Mouse (Mus musculus) MEL (cell line): ENCODE measurements around the gene Vars. TPM values are rescaled to one million over a fixed set of nuclear protein-coding genes. Genes with fewer than 3 reads are reported as not detected.

ENCODE experiments used
- DNase-seq: peaks from one replicate; pipeline ENCODE4 v3.0.0; 2011; ENCODE audit warnings: low read depth, low spot score
- H3K27ac ChIP-seq: 2 replicates; pipeline ENCODE4 v1.5.1; 2012; ENCODE audit warnings: low read depth, mild to moderate bottlenecking, control low read depth, low read length, moderate library complexity; ENCODE audit not compliant: control insufficient read depth
- H3K27me3 ChIP-seq, 2 experiments: fragments of 150-350 bp in 1 of 2; sonication (generic) in 1 of 2; 2 replicates each; pipeline ENCODE4 v1.6.1; 2012; ENCODE audit warnings: low read length in 2 of 2, mild to moderate bottlenecking in 2 of 2, improper control_type of control experiment in 1 of 2, moderate library complexity in 1 of 2; ENCODE audit not compliant: insufficient read depth in 2 of 2, control insufficient read depth in 1 of 2
- H3K36me3 ChIP-seq, 2 experiments: 2 replicates each; pipeline ENCODE4 v1.6.1; 2012 to 2014; ENCODE audit warnings: low read length in 2 of 2, improper control_type of control experiment in 1 of 2, inconsistent platforms in 1 of 2, mild to moderate bottlenecking in 1 of 2; ENCODE audit not compliant: insufficient read depth in 2 of 2, control insufficient read depth in 1 of 2
- H3K4me1 ChIP-seq, 2 experiments: fragments of 150-350 bp in 1 of 2; sonication (generic) in 1 of 2; 2 replicates each; pipeline ENCODE4 v1.6.1; 2012; ENCODE audit warnings: low read length in 2 of 2, improper control_type of control experiment in 1 of 2, mild to moderate bottlenecking in 1 of 2; ENCODE audit not compliant: insufficient read depth in 2 of 2, control insufficient read depth in 1 of 2
- H3K4me3 ChIP-seq, 2 experiments: fragments of 150-350 bp in 1 of 2; sonication (generic) in 1 of 2; 2 replicates each; pipeline ENCODE4 v1.5.1; 2012; ENCODE audit warnings: low read depth in 2 of 2, low read length in 2 of 2, mild to moderate bottlenecking in 2 of 2, moderate library complexity in 2 of 2, control low read depth in 1 of 2, improper control_type of control experiment in 1 of 2; ENCODE audit not compliant: control insufficient read depth in 1 of 2, insufficient read depth in 1 of 2
- H3K79me2 ChIP-seq: 2 replicates; pipeline ENCODE4 v1.6.1; 2012; ENCODE audit warnings: mild to moderate bottlenecking, low read length, moderate library complexity; ENCODE audit not compliant: control insufficient read depth, poor library complexity, insufficient read depth
- H3K9ac ChIP-seq: 2 replicates; pipeline ENCODE4 v1.6.1; 2012; ENCODE audit warnings: low read depth, mild to moderate bottlenecking, control low read depth, low read length, moderate library complexity; ENCODE audit not compliant: control insufficient read depth, poor library complexity, severe bottlenecking
- H3K9me3 ChIP-seq: fragments of 150-350 bp; sonication (generic); replicated peaks from 2 replicates; pipeline ENCODE4 v1.6.1; 2012; ENCODE audit warnings: mild to moderate bottlenecking, low read length, improper control_type of control experiment, moderate library complexity; ENCODE audit not compliant: insufficient read depth
- BHLHE40 ChIP-seq: IDR thresholded peaks from 2 replicates; pipeline ENCODE4 v1.6.1; 2012; ENCODE audit warnings: low read depth, mild to moderate bottlenecking, inconsistent platforms, low read length, improper control_type of control experiment, borderline replicate concordance
- CHD1 ChIP-seq: IDR thresholded peaks from 2 replicates; pipeline ENCODE4 v1.6.1; 2012; ENCODE audit warnings: low read depth, mild to moderate bottlenecking, inconsistent platforms, low read length, improper control_type of control experiment
- CHD2 ChIP-seq: IDR thresholded peaks from 2 replicates; pipeline ENCODE4 v1.6.1; 2011; ENCODE audit warnings: low read length, improper control_type of control experiment
- CTCF ChIP-seq, 3 experiments: IDR thresholded peaks in 2 of 3; conservative IDR thresholded peaks in 1 of 3; 2 replicates each; pipeline ENCODE4 v1.5.1; 2011 to 2012; ENCODE audit warnings: low read length in 3 of 3, low read depth in 2 of 3, mild to moderate bottlenecking in 2 of 3, improper control_type of control experiment in 1 of 3, inconsistent platforms in 1 of 3, mixed read lengths in 1 of 3, moderate library complexity in 1 of 3; ENCODE audit not compliant: control insufficient read depth in 1 of 3, insufficient read depth in 1 of 3, poor library complexity in 1 of 3, severe bottlenecking in 1 of 3
- E2F4 ChIP-seq: IDR thresholded peaks from 2 replicates; pipeline ENCODE4 v1.6.1; 2011; ENCODE audit warnings: low read depth, low read length, improper control_type of control experiment, borderline replicate concordance
- ETS1 ChIP-seq: IDR thresholded peaks from 2 replicates; pipeline ENCODE4 v1.6.1; 2012; ENCODE audit warnings: low read depth, mild to moderate bottlenecking, inconsistent platforms, low read length, improper control_type of control experiment, moderate library complexity
- GABPA ChIP-seq: IDR thresholded peaks from 2 replicates; pipeline ENCODE4 v1.6.1; 2012; ENCODE audit warnings: low read depth, mild to moderate bottlenecking, inconsistent platforms, low read length, improper control_type of control experiment, moderate library complexity
- HCFC1 ChIP-seq: IDR thresholded peaks from 2 replicates; pipeline ENCODE4 v1.6.1; 2012; ENCODE audit warnings: low read depth, mild to moderate bottlenecking, inconsistent platforms, low read length, improper control_type of control experiment, moderate library complexity
- KAT2A ChIP-seq: conservative IDR thresholded peaks from 2 replicates; pipeline ENCODE4 v1.6.1; 2012; ENCODE audit warnings: low read depth, low read length, improper control_type of control experiment, inconsistent platforms
- MAFK ChIP-seq: IDR thresholded peaks from 2 replicates; pipeline ENCODE4 v1.6.1; 2011; ENCODE audit warnings: low read depth, mild to moderate bottlenecking, low read length, improper control_type of control experiment, borderline replicate concordance
- MEF2A ChIP-seq: IDR thresholded peaks from 2 replicates; pipeline ENCODE4 v1.6.1; 2014; ENCODE audit warnings: low read depth, mild to moderate bottlenecking, inconsistent platforms, low read length, improper control_type of control experiment; ENCODE audit not compliant: poor library complexity, insufficient replicate concordance, severe bottlenecking; ENCODE audit errors: extremely low read depth
- MXI1 ChIP-seq: IDR thresholded peaks from 2 replicates; pipeline ENCODE4 v1.6.1; 2011; ENCODE audit warnings: mild to moderate bottlenecking, low read depth, low read length, improper control_type of control experiment
- MYB ChIP-seq: IDR thresholded peaks from 2 replicates; pipeline ENCODE4 v1.6.1; 2011; ENCODE audit warnings: mild to moderate bottlenecking, low read depth, low read length, improper control_type of control experiment
- MYC ChIP-seq: IDR thresholded peaks from 2 replicates; pipeline ENCODE4 v1.6.1; 2011; ENCODE audit warnings: low read depth, mild to moderate bottlenecking, low read length, improper control_type of control experiment, moderate library complexity
- NELFE ChIP-seq: IDR thresholded peaks from 2 replicates; pipeline ENCODE4 v1.6.1; 2011; ENCODE audit warnings: low read depth, low read length, improper control_type of control experiment
- NRF1 ChIP-seq: IDR thresholded peaks from 2 replicates; pipeline ENCODE4 v1.6.1; 2014; ENCODE audit warnings: low read depth, mild to moderate bottlenecking, inconsistent platforms, low read length, improper control_type of control experiment, moderate library complexity; ENCODE audit not compliant: poor library complexity, insufficient read depth, severe bottlenecking
- POLR2A ChIP-seq, 2 experiments: IDR thresholded peaks; 2 replicates each; pipeline ENCODE4 v1.6.1; 2011 to 2012; ENCODE audit warnings: low read length in 2 of 2, mild to moderate bottlenecking in 2 of 2, control low read depth in 1 of 2, improper control_type of control experiment in 1 of 2, low read depth in 1 of 2, moderate library complexity in 1 of 2; ENCODE audit not compliant: control insufficient read depth in 1 of 2, insufficient read depth in 1 of 2, poor library complexity in 1 of 2
- POLR2AphosphoS2 ChIP-seq: IDR thresholded peaks from 2 replicates; pipeline ENCODE4 v1.6.1; 2011; ENCODE audit warnings: low read length, improper control_type of control experiment
- POLR2AphosphoS5 ChIP-seq: IDR thresholded peaks from 2 replicates; pipeline ENCODE4 v1.6.1; 2012; ENCODE audit warnings: low read depth, borderline replicate concordance, mild to moderate bottlenecking, inconsistent platforms, low read length, moderate library complexity, mixed read lengths
- RAD21 ChIP-seq: IDR thresholded peaks from 2 replicates; pipeline ENCODE4 v1.6.1; 2011; ENCODE audit warnings: mild to moderate bottlenecking, low read depth, low read length, improper control_type of control experiment
- SIN3A ChIP-seq: IDR thresholded peaks from 2 replicates; pipeline ENCODE4 v1.6.1; 2012; ENCODE audit warnings: low read length, improper control_type of control experiment, inconsistent platforms
- SMC3 ChIP-seq: IDR thresholded peaks from 2 replicates; pipeline ENCODE4 v1.6.1; 2011; ENCODE audit warnings: low read depth, low read length, improper control_type of control experiment
- TAL1 ChIP-seq: IDR thresholded peaks from 2 replicates; pipeline ENCODE4 v1.6.1; 2012; ENCODE audit warnings: mild to moderate bottlenecking, inconsistent platforms, low read length, moderate library complexity, mixed read lengths
- TBP ChIP-seq: IDR thresholded peaks from 2 replicates; pipeline ENCODE4 v1.8.0; 2011; ENCODE audit warnings: low read depth, low read length, improper control_type of control experiment
- UBTF ChIP-seq: IDR thresholded peaks from 2 replicates; pipeline ENCODE4 v1.6.1; 2012; ENCODE audit warnings: low read depth, mild to moderate bottlenecking, inconsistent platforms, low read length, improper control_type of control experiment, moderate library complexity, borderline replicate concordance; ENCODE audit not compliant: insufficient read depth
- USF1 ChIP-seq: IDR thresholded peaks from 2 replicates; pipeline ENCODE4 v1.6.1; 2014; ENCODE audit warnings: low read depth, mild to moderate bottlenecking, inconsistent platforms, low read length, improper control_type of control experiment, moderate library complexity
- USF2 ChIP-seq, 2 experiments: IDR thresholded peaks; 2 replicates each; pipeline ENCODE4 v1.6.1; 2011 to 2012; ENCODE audit warnings: improper control_type of control experiment in 2 of 2, low read length in 2 of 2, borderline replicate concordance in 1 of 2, inconsistent platforms in 1 of 2, low read depth in 1 of 2, mild to moderate bottlenecking in 1 of 2; ENCODE audit not compliant: insufficient read depth in 1 of 2
- ZC3H11A ChIP-seq: IDR thresholded peaks from 2 replicates; pipeline ENCODE4 v1.6.1; 2012; ENCODE audit warnings: low read depth, mild to moderate bottlenecking, inconsistent platforms, low read length, improper control_type of control experiment
- ZKSCAN1 ChIP-seq: IDR thresholded peaks from 2 replicates; pipeline ENCODE4 v1.6.1; 2012; ENCODE audit warnings: low read depth, mild to moderate bottlenecking, inconsistent platforms, low read length, improper control_type of control experiment, moderate library complexity
- ZNF384 ChIP-seq: IDR thresholded peaks from 2 replicates; pipeline ENCODE4 v1.6.1; 2012; ENCODE audit warnings: low read depth, mild to moderate bottlenecking, inconsistent platforms, low read length, improper control_type of control experiment
- polyA plus RNA-seq, 2 experiments: library from polyadenylated mRNA; stranded (reverse) in 1 of 2; unstranded in 1 of 2; fragments of >175 nt in 1 of 2; fragments of >200 nt in 1 of 2; gene quantifications; 2 replicates each; pipeline versions ENCODE4 v1.2.1 to v1.2.4; 2012; ENCODE audit warnings: low replicate concordance in 2 of 2, low read depth in 1 of 2; ENCODE audit not compliant: insufficient read length in 2 of 2, insufficient read depth in 1 of 2, missing spikeins in 1 of 2
- total RNA-seq: library from RNA; depleted of rRNA; stranded (reverse); fragments of 300-350 nt; gene quantifications from 2 replicates; pipeline ENCODE4 v1.2.3, GENCODE M21; 2012

Gene Vars
- total and polyA plus RNA-seq, 3 experiments, result 149 to 251 TPM; not detected in 1

- H3K36me3 ChIP-seq, result peaks cover 0 to 9% of the 10 kb centered on the region in 2 experiments; a peak in 3 of 4 replicates
- H3K4me3 ChIP-seq, result no peak overlapping the region
- peaks cover 0 to 3% of the 10 kb centered on the region in 2 experiments; a peak in 1 of 4 replicates for H3K4me1 ChIP-seq
- no peaks in the 10 kb centered on the region for H3K27me3 ChIP-seq
- H3K9me3 ChIP-seq, result no peaks in the 10 kb centered on the region
- TF ChIP-seq POLR2A (IDR thresholded peaks at IDR 0.05; ENCODE audit: control insufficient read depth in 1 of 2, insufficient read depth in 1 of 2, low read depth in 1 of 2, low read length in 2 of 2, poor library complexity in 1 of 2) (no peak), ZKSCAN1 (no peak), POLR2AphosphoS2 (no peak), CHD1 (no peak), NELFE (no peak), TAL1 (no peak), NRF1 (no peak), MAFK (no peak), SIN3A (no peak), MYC (no peak), ZNF384 (no peak), MEF2A (no peak), TBP (no peak), CTCF (IDR thresholded peaks at IDR 0.05 in 2 of 3, conservative IDR thresholded peaks at IDR 0.05 in 1 of 3; ENCODE audit: control insufficient read depth in 1 of 3, insufficient read depth in 1 of 3, low read depth in 2 of 3, low read length in 3 of 3, poor library complexity in 1 of 3, severe bottlenecking in 1 of 3) (no peak), SMC3 (no peak), USF2 (IDR thresholded peaks at IDR 0.05; ENCODE audit: borderline replicate concordance in 1 of 2, insufficient read depth in 1 of 2, low read depth in 1 of 2, low read length in 2 of 2) (no peak), HCFC1 (no peak), USF1 (no peak), POLR2AphosphoS5 (no peak)
- no peak overlapping the region for H3K9ac ChIP-seq
- no peak for DNase-seq
- peaks cover 22% of the 10 kb centered on the region for H3K79me2 ChIP-seq
- no peak overlapping the region for H3K27ac ChIP-seq
Measured at GRCm38 (mm10) chr17:34954831-34955230, 46.0 kb upstream of the Vars start.

DNA sequence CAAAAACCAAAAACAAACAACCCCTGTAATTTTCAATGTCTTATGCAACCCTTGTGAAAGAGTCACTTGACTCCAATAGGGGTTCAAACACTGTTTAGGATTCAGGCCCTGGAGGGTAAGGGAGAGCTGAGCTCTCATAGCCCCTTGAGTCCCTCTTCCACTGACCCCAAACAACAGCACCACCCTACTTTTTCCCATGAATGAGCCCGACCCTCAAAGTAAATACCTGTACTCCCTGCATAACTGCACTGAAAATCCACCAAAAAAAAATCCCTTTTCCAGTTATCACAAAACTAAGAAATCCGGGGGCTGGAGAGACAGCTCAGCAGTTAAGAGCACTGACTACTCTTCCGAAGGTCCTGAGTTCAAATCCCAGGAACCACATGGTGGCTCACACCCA, 44.9 kb upstream of the Vars start:
- H3K27me3 ChIP-seq, result no peaks in the 10 kb centered on the region
- H3K9ac ChIP-seq, result no peak overlapping the region
- no peak for TF ChIP-seq MYB
- TF ChIP-seq USF1, result no peak
- no peak for TF ChIP-seq CHD2
- TF ChIP-seq CTCF (IDR thresholded peaks at IDR 0.05 in 2 of 3, conservative IDR thresholded peaks at IDR 0.05 in 1 of 3; ENCODE audit: control insufficient read depth in 1 of 3, insufficient read depth in 1 of 3, low read depth in 2 of 3, low read length in 3 of 3, poor library complexity in 1 of 3, severe bottlenecking in 1 of 3), result no peak
- TF ChIP-seq ZKSCAN1, result no peak
- no peak for TF ChIP-seq ETS1
- TF ChIP-seq E2F4, result no peak
- TF ChIP-seq BHLHE40, result no peak
- no peak for TF ChIP-seq GABPA
- TF ChIP-seq CHD1, result no peak
- TF ChIP-seq ZC3H11A, result no peak
- TF ChIP-seq ZNF384, result no peak
- TF ChIP-seq USF2 (IDR thresholded peaks at IDR 0.05; ENCODE audit: borderline replicate concordance in 1 of 2, insufficient read depth in 1 of 2, low read depth in 1 of 2, low read length in 2 of 2), result no peak
- TF ChIP-seq RAD21, result no peak
- TF ChIP-seq MAFK, result no peak
- TF ChIP-seq UBTF, result no peak
- no peak for TF ChIP-seq KAT2A
- TF ChIP-seq POLR2AphosphoS5, result no peak
- no peak for TF ChIP-seq TAL1
- no peak for TF ChIP-seq MXI1
- H3K79me2 ChIP-seq, result peaks cover 14% of the 10 kb centered on the region
- no peaks in the 10 kb centered on the region for H3K9me3 ChIP-seq
- DNase-seq, result no peak
- peaks cover 0 to under 1% of the 10 kb centered on the region in 2 experiments; a peak in 1 of 4 replicates for H3K36me3 ChIP-seq
- no peak overlapping the region for H3K27ac ChIP-seq
- H3K4me1 ChIP-seq, result peaks cover 0 to 3% of the 10 kb centered on the region in 2 experiments; a peak in 1 of 4 replicates
- H3K4me3 ChIP-seq, result no peak overlapping the region
